Mouse (Mus musculus): ENCODE data around the gene Ear10.
"Not testable (repeated sequence)": the region's sequence is repeated elsewhere in the genome, so short reads cannot be mapped to it uniquely, and the experiment has no call there.

Ear10 gene

DNA sequence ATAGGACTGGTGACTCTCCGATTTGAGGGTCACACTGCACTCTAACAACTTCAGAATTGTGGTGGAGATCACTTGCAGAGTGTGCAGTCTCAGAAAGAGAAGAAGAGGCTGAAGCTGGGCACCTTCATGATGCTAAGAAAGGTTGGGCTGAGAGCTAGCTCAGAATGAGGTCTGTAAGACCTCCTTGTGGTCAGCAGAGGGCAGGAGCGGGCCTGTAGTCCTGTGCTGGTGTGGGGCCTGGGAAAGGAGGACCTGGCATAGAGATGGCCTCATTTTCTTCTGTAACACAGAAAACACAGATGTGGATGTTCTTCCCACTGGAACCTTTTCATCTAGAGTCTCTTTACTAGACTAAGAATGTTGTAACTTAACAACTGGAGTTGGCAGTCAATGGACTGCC lies 45.6 kb downstream of the Ear10 start:
- not testable (repeated sequence) for H3K4me1 ChIP-seq (replicated peaks; ENCODE audit: low read depth, low read length); H3K9me3 ChIP-seq (ENCODE audit: low read length); H3K4me3 ChIP-seq (replicated peaks; ENCODE audit: low read length); H3K36me3 ChIP-seq (ENCODE audit: insufficient read depth, low read length); H3K27me3 ChIP-seq (ENCODE audit: insufficient read depth, low read length)

- H3K4me3 ChIP-seq (replicated peaks; ENCODE audit: low read length); H3K36me3 ChIP-seq (ENCODE audit: insufficient read depth, low read length); H3K4me1 ChIP-seq (replicated peaks; ENCODE audit: low read depth, low read length); H3K27me3 ChIP-seq (ENCODE audit: insufficient read depth, low read length); H3K9me3 ChIP-seq (ENCODE audit: low read length): not testable (repeated sequence)
Measured at GRCm38 (mm10) chr14:43875417-43875816, 47.9 kb downstream of the Ear10 start, which contains the start of gene Ear1. TSS of gene Ear1 (minus strand) at chr14:43875517.

GRCm38 (mm10) chr14:43874862-43875261 lies 48.5 kb downstream of the Ear10 start:
- H3K4me3 ChIP-seq (replicated peaks; ENCODE audit: low read length); H3K27me3 ChIP-seq (ENCODE audit: insufficient read depth, low read length); H3K4me1 ChIP-seq (replicated peaks; ENCODE audit: low read depth, low read length); H3K9me3 ChIP-seq (ENCODE audit: low read length); H3K36me3 ChIP-seq (ENCODE audit: insufficient read depth, low read length): not testable (repeated sequence)
